Comparison of ENCODE assay signal across 20 mouse cellular contexts in the genomic region with DNA sequence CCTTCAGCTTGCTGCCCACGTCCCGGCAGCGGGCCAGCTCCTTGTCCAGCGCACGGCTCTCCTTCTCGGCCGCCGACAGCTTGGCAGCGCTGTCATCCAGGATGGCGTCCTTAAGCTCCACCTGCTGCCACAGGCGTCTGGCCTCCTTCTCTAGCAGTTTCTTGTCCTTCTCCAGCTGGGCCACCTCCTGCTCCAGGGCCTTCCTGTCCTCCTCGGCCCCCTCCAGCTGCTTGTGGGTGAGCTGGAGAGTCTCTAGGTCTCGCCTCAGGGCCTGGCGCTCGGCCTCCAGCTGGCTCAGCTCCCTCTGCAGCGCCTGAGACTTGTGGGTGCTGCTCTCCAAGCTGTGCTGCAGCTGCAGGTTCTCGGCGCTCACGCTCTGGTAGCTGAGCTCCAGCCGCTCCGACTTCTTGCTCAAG. TPM values are rescaled to one million over a fixed set of nuclear protein-coding genes. Genes with fewer than 3 reads are reported as not detected.
DNase-seq lines count a peak whose midpoint lies in the region; ATAC-seq lines count a peak whose summit lies in the region.
"Had no signal": no experiment of that assay in that cellular context is flagged by ENCODE, and none has a peak within 500 bp of the region (broad histone marks: within the 10 kb centered on the region; RNA-seq: fewer than 3 reads in every experiment).

No protein-coding gene starts in this region.

- H3K4me3 ChIP-seq in intestine, embryonic 15.5 days (replicated peaks), result no peak overlapping the region
- no peak overlapping the region for H3K4me3 ChIP-seq in intestine, embryonic 16.5 days (ENCODE audit: low read length)
- H3K4me3 ChIP-seq: embryonic facial prominence, embryonic 12.5 days; forebrain, embryonic 10.5 days; heart, embryonic 13.5 days; limb, embryonic 12.5 days; myocyte; stomach, embryonic 15.5 days had no signal

- H3K9ac ChIP-seq in intestine, embryonic 15.5 days, result no peak overlapping the region
- no peak overlapping the region for H3K9ac ChIP-seq in intestine, embryonic 16.5 days (ENCODE audit: low read depth, low read length)
- H3K9ac ChIP-seq: embryonic facial prominence, embryonic 12.5 days; heart, embryonic 13.5 days; limb, embryonic 12.5 days; stomach, embryonic 15.5 days had no signal

- H3K9me3 ChIP-seq in intestine, embryonic 15.5 days, result no peaks in the 10 kb centered on the region
- no peaks in the 10 kb centered on the region for H3K9me3 ChIP-seq in intestine, embryonic 16.5 days (ENCODE audit: control insufficient read depth, low read length)
- H3K9me3 ChIP-seq: embryonic facial prominence, embryonic 12.5 days; forebrain, embryonic 10.5 days; G1E; limb, embryonic 12.5 days; stomach, embryonic 15.5 days had no signal

- 86% methylated on average over 21 of the region's 21 CpGs for WGBS in intestine, embryonic 15.5 days
- 87% methylated on average over 21 of the region's 21 CpGs for WGBS in intestine, embryonic 16.5 days

- H3K27ac ChIP-seq in intestine, embryonic 15.5 days, result no peak overlapping the region
- no peak overlapping the region for H3K27ac ChIP-seq in intestine, embryonic 16.5 days (ENCODE audit: low read length)
- H3K27ac ChIP-seq: embryonic facial prominence, embryonic 12.5 days; forebrain, embryonic 10.5 days; heart, embryonic 13.5 days; limb, embryonic 12.5 days; stomach, embryonic 15.5 days had no signal

- 0 out of 2 replicates have a peak, but pooled peaks have one; percentile 15 for ATAC-seq in intestine, embryonic 15.5 days
- ATAC-seq in intestine, embryonic 16.5 days, result no peak
- ATAC-seq in erythroid progenitor cell, adult 5-6 weeks (replicated peaks; ENCODE audit: low FRiP score, poor library complexity, severe bottlenecking), result 0 out of 2 replicates have a peak, but pooled peaks have one; percentile 6
- ATAC-seq: inflammation-experienced regulatory T-cells, adult 6 months had no signal

- H3K4me1 ChIP-seq in intestine, embryonic 15.5 days (replicated peaks), result no peaks in the 10 kb centered on the region
- no peaks in the 10 kb centered on the region for H3K4me1 ChIP-seq in intestine, embryonic 16.5 days (ENCODE audit: control insufficient read depth, insufficient read depth, low read length)
- H3K4me1 ChIP-seq: embryonic facial prominence, embryonic 12.5 days; forebrain, embryonic 10.5 days; heart, embryonic 13.5 days; limb, embryonic 12.5 days; stomach, embryonic 15.5 days had no signal

- H3K4me2 ChIP-seq in intestine, embryonic 15.5 days (replicated peaks), result no peak overlapping the region
- no peak overlapping the region for H3K4me2 ChIP-seq in intestine, embryonic 16.5 days (ENCODE audit: low read depth, low read length)
- H3K4me2 ChIP-seq: embryonic facial prominence, embryonic 12.5 days; heart, embryonic 13.5 days; limb, embryonic 12.5 days; midbrain, embryonic 11.5 days; stomach, embryonic 15.5 days had no signal

- H3K27me3 ChIP-seq in intestine, embryonic 15.5 days (replicated peaks), result no peaks in the 10 kb centered on the region
- no peaks in the 10 kb centered on the region for H3K27me3 ChIP-seq in intestine, embryonic 16.5 days (replicated peaks; ENCODE audit: control insufficient read depth, insufficient read depth, low read length)
- H3K27me3 ChIP-seq: embryonic facial prominence, embryonic 12.5 days; limb, embryonic 12.5 days; stomach, embryonic 15.5 days had no signal

- DNase-seq in testis, postnatal 10 days (ENCODE audit: low spot score), result peak; percentile 53
- DNase-seq in testis, postnatal 14 days (ENCODE audit: low spot score), result no peak
- DNase-seq in spleen, adult 12 weeks (ENCODE audit: low spot score), result no peak
- no peak for DNase-seq in spleen, postnatal 4 days (ENCODE audit: low spot score in 2 of 2)
- DNase-seq: adrenal gland, postnatal 25 days; kidney, postnatal 25 days; right cerebral cortex, postnatal 25 days; thymus, postnatal 4 days had no signal

- H3K36me3 ChIP-seq in intestine, embryonic 15.5 days, result peaks cover 11% of the 10 kb centered on the region
- peaks cover 2% of the 10 kb centered on the region; the same call in 1 of the 2 replicates for H3K36me3 ChIP-seq in intestine, embryonic 16.5 days (ENCODE audit: control insufficient read depth, insufficient read depth, low read length)

RNA-seq across cellular contexts. Expression of a gene that starts 36.9 kb away (rescaled TPM):
- 0.61 and 0.62 TPM in 2 replicates for polyA plus RNA-seq in intestine, embryonic 15.5 days (2015; fragmentation: Nextera tagmentation; extraction: Ambion mirVana)
- 0.48 and 0.56 TPM in 2 replicates for polyA plus RNA-seq in intestine, embryonic 16.5 days (2015; fragmentation: Nextera tagmentation; extraction: Ambion mirVana)
- 0.42 and 1.4 TPM in 2 replicates for total RNA-seq in erythroid progenitor cell, adult 5-6 weeks (2015; ENCODE audit: low replicate concordance)
- 0.26 TPM in 1 of 2 replicates, not detected in the other for total RNA-seq in erythroid progenitor cell, adult 5-6 weeks (2017; ENCODE audit: low replicate concordance)
- polyA plus RNA-seq: G1E had no signal
